Mouse (Mus musculus): ENCODE measurements around the gene Deup1.
"Not testable (repeated sequence)": the region's sequence is repeated elsewhere in the genome, so short reads cannot be mapped to it uniquely, and the experiment has no call there.

Deup1 gene

DNA sequence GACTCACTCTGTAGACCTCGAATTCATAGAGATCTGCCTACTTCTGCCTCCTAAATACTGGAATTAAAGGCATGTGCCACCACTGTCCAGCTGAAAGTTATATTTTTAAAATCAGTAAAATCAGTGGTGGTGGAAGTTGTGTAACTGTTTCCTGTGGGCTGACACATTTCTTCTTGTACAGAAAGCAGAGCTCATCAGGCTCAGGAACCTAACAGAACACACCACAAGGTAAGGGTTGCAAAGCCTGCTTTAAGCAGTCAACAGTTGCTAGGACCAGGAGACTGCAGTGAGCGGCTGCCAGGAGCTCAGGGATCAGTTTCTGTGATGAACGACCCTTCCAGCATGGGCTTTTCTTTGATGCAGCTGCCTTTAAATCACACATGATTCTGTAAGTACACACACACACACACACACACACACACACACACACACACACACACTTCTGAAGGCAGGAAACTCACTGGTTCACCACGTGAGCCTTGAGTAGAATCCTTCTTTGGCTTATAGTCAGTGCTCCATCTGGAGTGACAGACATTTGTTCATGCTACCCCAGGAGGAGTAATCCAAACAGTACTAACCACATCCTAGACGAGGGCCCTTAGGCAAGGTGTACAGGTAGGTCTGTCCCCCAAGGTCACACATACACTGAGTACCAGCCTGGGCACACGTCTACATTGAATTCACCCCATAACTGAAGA is 40.4 kb downstream of the Deup1 start:
- DNase-seq (ENCODE audit: low read depth) = no peak

DNA sequence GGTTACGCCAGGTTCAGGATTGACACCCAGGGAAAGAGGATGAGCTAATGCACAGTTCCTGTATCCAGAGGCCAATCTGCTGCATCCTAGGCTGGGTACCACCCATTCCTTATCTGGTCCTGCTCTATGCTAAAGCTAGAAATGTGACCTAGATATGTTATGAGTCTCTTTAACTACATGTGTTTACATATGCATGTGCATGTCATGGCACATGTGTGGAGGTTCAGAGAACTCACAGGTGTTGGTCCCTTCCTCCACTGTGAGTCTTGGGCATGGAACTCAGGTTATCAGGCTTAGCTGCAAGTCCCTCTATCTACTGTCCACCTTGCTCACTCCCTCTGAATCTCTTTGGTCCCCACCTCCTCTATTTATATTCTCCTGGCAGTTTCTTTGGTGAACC is 41.8 kb downstream of the Deup1 start:
- DNase-seq (ENCODE audit: low read depth) = no peak

DNA sequence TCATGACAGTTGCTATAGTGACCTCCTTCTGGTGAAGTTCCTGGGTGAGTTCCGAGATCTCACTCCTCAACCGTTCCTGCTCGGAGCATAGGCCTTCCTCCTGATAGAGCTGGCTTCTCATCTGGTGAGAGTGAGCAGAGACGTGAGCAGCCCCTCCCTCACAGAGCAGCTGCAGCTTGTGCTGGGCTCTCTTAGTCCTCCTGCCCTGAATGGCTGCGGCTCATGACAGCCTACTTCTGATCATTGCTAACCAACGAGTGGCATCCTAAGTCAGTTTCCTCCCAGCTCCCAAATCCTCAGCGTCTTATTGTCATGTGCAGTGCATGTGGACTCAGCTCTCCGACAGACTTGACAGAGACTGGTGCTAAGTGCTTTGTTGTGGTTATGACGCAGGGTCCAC is 43.5 kb downstream of the Deup1 start:
- no peak for DNase-seq (ENCODE audit: low read depth)

DNA sequence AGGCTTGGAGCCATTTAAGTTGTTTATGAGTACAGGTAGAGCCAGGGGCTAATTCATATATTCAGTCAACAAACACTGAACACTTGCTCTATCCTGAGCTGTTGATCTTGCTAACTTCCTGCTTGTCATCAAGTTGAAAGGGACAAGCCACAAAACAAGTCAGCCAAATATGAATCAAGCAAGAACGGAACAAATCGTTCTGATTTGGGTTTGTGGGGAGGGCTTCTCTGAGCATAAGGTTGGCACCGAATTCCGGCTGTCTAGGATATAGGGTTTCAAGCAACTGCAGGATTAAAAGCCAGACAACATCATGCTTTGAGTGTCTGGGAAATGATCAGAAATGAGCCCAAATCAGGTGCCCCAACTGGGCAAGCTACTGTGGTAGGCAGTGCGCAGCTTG is 45.7 kb downstream of the Deup1 start:
- no peak for DNase-seq (ENCODE audit: low read depth)

DNA sequence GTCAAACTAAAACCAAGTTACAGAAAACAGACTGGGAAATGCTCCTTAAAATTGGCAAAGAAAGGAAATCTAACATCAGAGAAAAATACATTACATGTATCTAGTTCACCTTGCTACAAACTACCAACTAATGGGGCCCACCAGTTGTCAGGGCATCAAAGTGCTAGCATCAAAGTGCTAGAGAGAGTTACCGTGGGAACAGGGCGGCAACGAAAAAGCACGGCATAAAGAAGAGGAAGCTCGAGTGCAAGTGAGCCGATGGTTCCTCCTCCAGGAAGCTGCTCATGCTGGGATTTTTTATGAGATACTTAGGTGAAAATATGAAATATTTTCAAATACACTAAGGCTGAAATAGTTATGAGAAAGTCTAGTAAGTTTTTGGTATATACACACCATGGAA is 47.6 kb downstream of the Deup1 start:
- DNase-seq (ENCODE audit: low read depth) = no peak

DNA sequence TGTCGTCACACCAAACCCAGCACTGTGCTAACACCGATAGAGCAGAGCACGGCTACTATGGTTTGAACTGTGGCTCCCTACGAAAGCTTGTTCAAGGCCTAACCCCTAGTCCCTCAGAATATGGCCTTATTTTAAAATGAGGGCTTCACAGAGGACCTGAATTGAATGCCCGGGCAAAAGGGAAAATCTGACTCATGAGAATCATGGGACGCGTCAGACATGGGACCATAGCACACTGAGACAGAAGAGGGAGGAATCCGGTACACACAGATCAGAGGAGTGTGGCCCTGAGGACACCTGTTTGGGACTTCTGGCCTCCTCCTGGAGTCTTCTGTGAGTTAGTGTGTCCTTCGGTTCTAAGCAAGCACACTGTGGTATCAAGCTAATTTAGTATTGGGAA is 48.8 kb downstream of the Deup1 start:
- no peak for DNase-seq (ENCODE audit: low read depth)

DNA sequence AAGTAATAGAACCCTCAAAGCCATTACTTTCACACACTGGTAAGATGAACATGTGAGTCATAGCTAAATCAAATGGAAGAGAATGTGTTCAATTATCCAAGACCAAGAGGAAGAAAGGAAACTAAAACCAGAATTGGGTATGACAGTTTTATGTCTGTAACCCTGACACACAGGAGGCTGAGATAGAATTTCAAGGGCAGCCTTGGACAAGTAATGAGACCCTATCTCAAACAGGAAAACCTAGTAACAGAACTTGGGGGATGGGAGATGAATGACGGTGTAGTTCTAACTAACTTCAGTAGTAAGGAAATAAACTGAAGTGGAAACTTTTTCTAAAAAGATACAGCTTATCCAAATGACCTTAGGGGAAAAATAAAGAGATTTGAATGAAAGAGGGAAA is 49.3 kb downstream of the Deup1 start:
- no peak for DNase-seq (ENCODE audit: low read depth)

DNA sequence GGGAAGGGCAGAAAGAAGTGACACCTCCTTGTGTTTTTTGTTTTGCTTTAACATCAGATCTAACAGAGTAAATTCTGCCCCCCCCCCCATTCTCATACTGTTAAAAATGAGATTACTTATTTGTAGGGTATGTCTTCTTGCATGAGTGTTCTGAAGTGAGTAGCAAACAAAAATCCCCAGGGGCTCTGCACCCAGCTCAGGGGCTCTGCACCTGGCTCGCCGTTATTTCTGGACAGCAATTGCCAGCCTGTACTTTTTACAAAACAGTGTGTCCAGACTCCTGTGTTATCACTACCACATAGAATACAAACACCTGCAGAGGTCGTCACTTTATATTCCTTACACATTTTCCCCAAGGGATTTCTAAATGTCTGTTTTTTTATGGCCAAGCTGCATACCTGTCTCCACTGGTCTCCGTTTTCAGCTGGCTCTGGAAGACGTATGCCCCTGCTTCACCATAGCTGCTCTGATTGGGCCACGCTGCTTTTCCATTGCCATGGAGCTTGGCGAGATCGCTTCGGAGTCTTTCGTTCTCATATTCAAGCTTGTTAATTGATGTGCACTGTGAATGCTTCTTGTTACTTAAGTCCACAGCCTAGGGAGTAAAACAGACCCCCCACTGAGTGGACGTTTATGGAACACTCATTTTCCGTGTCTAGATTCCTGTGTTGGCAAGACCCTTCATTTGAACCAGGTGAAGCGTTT is 52.8 kb downstream of the Deup1 start:
- no peak for DNase-seq (ENCODE audit: low read depth)

DNA sequence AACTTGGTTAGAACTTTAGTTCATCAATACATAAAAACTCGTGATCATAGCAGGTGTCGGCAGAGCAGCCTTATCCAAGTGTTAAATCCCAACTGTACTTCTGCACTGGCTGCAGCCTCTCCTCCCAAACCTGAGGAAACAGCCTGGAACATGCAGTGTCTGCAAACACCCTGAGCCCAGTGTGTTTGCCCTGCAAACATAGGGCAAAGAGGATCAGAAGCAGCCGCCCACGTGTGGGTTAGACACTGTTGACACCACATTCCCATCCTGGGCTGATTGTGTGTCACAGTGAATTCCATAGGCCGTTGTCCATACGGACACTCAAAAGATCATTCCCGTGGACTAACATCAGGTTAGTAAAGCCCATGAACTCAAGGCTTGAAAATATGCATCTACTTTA is 65.4 kb downstream of the Deup1 start:
- DNase-seq (ENCODE audit: low read depth) = no peak

DNA sequence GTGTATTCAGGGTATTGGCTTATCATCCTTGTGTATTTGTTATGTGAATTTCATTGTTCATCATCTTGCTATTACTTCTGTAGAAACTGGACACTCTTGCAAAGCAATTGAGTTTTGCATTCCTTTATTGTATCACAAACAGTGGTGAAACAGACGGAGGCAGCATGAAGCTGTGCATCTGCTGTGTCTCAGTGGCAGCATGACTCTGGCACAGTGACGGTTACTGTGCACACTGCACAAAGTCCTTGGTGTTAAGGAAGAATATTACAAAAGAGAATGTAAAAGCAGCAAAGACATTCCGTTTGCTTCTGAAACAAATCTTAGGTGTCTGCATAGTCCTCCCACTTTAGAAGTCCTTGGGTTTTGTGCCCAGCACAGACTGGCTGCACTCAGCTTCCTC is 67.3 kb downstream of the Deup1 start:
- no peak for DNase-seq (ENCODE audit: low read depth)

DNA sequence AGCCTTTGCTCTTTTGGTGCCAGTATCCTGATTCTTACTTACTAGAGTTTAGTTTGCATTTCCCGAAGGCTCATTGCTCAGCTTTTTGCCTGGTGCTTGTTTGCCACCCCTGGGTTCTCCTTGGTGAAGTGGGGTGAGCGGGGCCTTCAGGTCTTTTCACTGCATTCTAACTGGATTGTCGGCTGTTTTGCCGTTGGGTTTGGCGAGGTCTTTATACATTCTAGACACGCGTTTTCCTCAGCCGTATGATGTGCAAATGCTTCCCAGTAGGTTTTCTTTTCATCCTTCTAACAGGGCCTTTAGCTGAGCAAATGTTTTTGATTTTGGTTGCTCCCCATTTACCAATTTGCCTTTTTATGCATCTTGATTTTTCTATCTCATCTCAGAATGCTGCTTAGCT is 74.4 kb downstream of the Deup1 start:
- DNase-seq (ENCODE audit: low read depth) = no peak

DNA sequence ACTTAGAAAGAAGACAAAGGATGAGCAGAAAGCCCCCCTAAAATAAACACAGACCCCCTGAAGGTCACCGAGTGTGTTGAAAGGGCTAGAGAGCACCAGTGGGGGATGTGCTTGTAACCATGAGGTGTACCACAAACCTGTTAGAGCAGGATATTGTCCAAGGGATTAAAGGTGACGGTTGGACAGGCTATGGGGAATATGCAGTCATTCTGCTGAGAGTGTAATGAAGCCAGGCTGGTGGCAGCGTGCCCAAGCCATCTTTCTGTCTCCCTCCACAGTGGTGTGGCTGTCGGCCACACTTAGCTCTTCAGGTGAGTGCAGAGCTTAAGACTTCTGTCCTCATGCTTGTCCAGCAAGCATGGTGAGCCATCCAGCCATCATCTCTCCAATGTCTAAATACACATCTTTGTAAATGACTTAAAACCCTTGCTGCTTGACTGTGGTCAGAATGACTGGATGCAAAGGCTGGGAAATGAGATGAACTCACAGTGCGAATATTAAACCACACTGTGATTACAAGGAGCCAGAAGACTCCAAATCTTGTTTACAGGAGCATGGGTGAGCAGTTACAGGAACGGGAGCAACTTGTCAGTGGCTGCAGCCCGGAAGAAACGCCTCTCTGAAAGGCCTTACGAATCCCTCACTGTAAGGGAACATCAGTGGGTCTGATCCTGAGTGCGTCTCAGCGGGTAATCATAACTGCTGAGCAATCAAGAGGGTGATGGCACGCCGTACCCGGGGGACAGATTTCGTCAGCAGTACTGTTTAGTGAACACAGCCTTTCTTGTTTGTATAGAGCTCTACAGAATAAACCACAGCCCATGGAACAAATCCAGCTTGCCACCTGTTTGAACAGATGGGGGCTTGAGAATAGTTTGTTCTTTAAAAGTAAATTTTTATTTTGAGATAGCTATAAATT is 75.5 kb downstream of the Deup1 start:
- no peak for DNase-seq (ENCODE audit: low read depth)

DNA sequence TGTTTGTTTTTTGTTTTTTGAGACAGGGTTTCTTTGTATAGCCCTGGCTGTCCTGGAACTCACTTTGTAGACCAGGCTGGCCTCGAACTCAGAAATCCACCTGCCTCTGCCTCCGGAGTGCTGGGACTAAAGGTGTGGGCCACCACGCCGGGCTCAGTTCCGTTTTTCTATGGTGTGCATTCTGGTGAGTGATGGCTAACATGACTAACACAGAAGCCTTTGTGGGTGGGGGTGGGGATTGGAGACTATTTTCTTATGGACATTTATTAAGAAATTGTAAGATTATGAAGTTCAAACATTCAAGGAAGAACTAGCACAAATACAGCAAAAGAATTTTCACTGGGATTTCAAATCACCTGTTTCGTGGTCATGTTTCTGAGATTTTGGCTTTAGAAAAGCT is 76.7 kb downstream of the Deup1 start:
- DNase-seq (ENCODE audit: low read depth) = not testable (repeated sequence)

DNA sequence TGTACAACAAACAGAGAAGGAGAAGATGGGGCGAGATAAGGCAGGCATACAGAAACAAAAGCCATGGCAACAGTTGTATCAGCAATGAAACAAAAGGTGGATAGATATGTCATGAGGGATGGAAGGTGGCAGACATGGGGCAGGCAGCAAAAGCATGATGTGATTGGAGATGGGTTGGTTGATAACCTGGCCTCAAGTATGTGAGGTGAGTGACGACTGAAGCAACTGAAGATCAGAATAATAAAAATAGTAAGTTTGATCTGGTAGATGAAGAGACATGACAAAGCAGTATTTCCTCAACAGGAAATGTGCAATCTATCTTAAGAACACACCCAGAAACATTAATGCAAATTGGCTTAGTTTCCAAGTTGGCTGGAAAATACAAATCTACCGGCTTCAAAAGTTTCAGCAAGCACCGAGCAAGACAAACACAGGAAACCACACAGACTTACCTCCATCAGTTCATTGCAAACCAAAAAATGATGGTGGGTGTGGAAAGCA is 77.2 kb downstream of the Deup1 start:
- DNase-seq (ENCODE audit: low read depth) = no peak

DNA sequence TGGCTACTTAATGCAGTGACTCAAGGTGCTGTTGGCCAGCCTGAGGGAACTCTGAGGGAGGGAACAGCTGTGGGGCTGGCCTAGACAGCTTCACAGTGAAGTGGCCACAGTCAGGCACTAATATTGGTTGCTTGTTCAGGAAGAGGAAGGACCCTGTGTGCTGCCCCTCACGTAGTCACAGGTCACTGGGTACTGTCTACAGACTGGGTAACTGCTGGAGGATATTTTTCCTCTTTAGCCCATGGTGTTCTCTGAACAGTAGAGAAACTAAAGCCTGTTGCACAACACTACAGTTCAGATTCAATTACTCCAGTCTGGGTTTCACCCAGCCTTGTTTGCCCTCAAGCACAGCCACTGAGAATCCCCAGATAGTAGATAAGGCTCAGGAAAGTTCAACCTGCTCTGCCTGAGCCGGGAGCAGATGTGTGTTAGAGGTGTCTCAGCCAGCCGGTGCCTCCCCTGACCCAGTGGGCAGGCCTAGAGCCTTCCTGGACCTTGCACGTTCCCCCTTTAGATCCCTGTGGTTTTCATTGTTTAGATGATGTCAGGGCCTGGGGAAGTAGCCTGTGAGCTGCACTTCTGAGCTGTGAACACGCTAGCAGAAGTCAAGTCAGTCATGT is 85.9 kb downstream of the Deup1 start:
- DNase-seq (ENCODE audit: low read depth) = peak; percentile 9

DNA sequence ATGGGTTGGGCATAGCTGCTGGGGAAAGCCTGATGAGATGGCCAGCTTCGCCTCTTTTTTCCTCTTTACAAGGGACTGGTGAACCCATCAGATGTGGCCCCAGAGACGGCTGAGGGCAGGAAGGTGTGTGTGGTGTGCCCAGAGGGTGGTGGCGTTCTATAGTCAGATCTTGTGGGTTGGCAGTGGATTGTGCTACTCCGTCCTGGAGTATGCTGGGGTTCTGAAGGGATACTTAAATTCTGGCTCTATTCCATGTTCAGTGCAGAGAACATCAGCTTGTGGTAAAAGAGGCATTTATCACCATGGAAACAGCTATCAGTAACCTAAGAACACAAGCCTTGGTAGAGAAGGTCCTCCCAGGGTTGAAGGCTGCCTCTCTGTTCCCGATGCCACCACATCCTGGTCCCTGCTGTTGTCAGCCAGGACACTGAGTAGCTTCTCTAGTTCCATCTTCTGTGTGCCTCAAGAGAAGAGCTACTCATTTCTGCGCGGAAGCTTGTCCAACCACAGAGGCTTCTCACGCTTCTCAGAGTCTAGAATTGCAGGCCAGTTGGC is 88.7 kb downstream of the Deup1 start:
- DNase-seq (ENCODE audit: low read depth) = no peak

DNA sequence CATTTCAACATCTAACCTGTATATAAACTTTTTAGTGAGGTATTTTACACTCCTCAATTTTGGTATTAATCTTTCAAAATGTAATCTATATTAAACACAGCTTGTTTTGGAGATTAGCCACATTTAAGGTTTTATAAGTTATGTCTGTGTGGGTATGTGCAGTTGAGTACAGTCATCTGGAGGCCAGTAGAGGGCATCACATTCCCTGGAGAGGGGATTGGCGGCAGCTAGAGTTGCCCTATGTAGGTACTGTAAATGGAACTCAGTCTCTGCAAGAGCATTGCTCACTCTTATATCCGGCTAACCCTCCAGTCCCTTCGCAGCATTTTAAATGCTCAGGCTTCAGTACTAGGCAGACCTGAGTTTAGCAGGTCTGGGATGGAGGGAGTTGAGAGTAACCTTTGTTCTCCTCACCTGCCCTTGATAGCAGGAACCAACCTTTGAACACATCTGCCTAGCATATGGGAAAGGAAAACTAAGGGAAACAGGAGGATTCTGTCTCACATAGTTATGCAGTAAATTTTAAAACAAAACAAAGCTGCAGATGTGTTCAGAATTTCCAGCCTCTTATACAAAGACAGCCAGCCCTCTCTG is 90.2 kb downstream of the Deup1 start:
- DNase-seq (ENCODE audit: low read depth) = no peak

DNA sequence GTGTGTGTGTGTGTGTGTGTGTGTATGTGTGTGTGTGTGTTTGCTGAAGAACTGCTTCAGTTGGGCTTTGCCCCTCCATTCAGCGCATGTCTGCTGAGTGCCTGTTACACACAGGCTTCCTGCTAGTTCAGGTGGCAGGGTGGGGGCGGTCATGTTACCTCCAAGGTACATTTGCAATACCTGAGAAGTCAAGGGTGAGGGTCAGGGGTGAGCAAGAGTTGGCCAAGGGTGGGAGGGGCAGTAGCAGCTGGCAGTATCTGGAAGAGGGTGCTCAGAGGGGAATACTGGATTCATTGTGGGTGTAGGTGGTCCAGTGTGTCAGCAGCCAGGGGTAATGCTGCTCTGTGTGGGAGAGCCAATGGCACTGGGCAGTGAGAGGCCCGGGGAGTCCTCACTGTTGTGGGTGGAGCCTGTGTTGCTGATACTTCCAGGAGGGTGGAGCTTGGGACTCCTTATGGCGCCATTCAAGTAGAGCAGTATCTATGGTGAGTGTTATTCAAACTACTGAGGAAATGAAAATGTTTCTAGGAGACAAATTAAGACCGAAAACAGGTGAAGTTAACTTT is 90.8 kb downstream of the Deup1 start:
- DNase-seq (ENCODE audit: low read depth) = no peak

DNA sequence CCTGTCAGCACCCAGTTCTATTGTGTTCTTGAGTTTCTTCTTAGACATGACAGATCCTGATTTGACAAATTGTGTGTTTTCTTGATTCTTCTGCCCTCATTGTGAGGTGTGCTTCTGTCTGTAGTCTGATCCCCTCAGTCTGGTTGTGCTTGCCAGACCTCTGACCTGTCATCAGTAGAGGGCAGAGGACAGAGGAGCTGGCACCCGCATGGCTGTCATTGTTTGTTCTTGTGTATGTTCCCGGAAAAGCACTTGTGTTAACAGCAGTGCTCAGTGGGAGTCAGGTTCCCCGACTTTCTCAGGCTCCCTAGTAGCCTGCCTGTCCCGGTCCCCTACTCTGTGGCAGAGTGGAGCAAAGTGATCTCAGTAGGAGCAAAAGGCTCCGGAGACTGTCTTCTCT is 92.3 kb downstream of the Deup1 start:
- DNase-seq (ENCODE audit: low read depth) = no peak

DNA sequence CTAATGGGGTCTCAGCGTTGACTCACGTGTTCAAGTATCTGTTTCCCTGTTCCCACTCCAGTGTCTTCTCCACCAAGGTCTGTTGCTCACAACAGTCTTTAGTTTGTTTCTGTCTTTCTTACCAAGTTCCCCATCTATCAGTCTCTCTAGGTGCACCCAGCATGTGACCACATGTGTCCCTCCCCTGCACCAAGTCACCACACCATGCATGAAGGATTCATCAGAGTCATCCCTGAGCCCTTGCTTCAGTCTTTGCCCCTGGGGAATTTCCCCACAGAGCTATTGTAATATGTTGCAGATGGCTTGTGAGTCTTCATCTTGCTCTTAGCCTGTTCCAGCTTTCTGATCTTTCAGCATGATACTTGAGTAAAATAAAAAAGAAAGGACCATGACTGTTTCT is 93.6 kb downstream of the Deup1 start:
- peak; percentile 48 for DNase-seq (ENCODE audit: low read depth)

All from NIH3T3 (cell line).